Mouse (Mus musculus): ENCODE data around the gene Syvn1. TPM values are rescaled to one million over a fixed set of nuclear protein-coding genes. Genes with fewer than 3 reads are reported as not detected.

Syvn1 gene
- polyA plus RNA-seq (2014; fragmentation: Nextera tagmentation; extraction: Ambion mirVana) = 23.5 and 32.8 TPM in 2 replicates

- H3K4me1 ChIP-seq (ENCODE audit: control insufficient read depth, insufficient read depth, low read length) = peaks cover 12% of the 10 kb centered on the region
- under 1% methylated on average over 65 of the region's 65 CpGs for whole genome bisulfite sequencing
- peak within 1 kb of the TSS; percentile 95 for H3K4me3 ChIP-seq (ENCODE audit: low read length)
- H3K36me3 ChIP-seq (ENCODE audit: control insufficient read depth, insufficient read depth, low read length) = peaks cover 37% of the 10 kb centered on the region
- peak within 1 kb of the TSS; percentile 89 for H3K9ac ChIP-seq (ENCODE audit: low read depth, low read length)
- no peaks in the 10 kb centered on the region for H3K27me3 ChIP-seq (ENCODE audit: control insufficient read depth, insufficient read depth, low read length)
- no peaks in the 10 kb centered on the region for H3K9me3 ChIP-seq (ENCODE audit: control insufficient read depth, low read length)
- peak within 1 kb of the TSS; percentile 93 for H3K4me2 ChIP-seq (replicated peaks; ENCODE audit: low read depth, low read length)
- peak within 1 kb of the TSS; percentile 99 for H3K27ac ChIP-seq (ENCODE audit: low read depth, low read length)
- peak; percentile 85 for ATAC-seq (ENCODE audit: low FRiP score, low TSS enrichment)
Measured at GRCm38 (mm10) chr19:6046294-6047153, at the start of gene Syvn1. TSS of gene Syvn1 (plus strand) at chr19:6046576.

GRCm38 (mm10) chr19:5998180-5998579 lies 48.2 kb upstream of the Syvn1 start:
- H3K9me3 ChIP-seq (ENCODE audit: control insufficient read depth, low read length) = no peaks in the 10 kb centered on the region
- no peaks in the 10 kb centered on the region for H3K36me3 ChIP-seq (ENCODE audit: control insufficient read depth, insufficient read depth, low read length)
- H3K27me3 ChIP-seq (ENCODE audit: control insufficient read depth, insufficient read depth, low read length) = no peaks in the 10 kb centered on the region
- WGBS = 78% methylated on average over 3 of the region's 3 CpGs
- no peak for ATAC-seq (ENCODE audit: low FRiP score, low TSS enrichment)
- no peak overlapping the region for H3K4me3 ChIP-seq (ENCODE audit: low read length)
- H3K27ac ChIP-seq (ENCODE audit: low read depth, low read length) = no peak overlapping the region
- no peaks in the 10 kb centered on the region for H3K4me1 ChIP-seq (ENCODE audit: control insufficient read depth, insufficient read depth, low read length)
- no peak overlapping the region for H3K4me2 ChIP-seq (replicated peaks; ENCODE audit: low read depth, low read length)
- no peak overlapping the region for H3K9ac ChIP-seq (ENCODE audit: low read depth, low read length)

GRCm38 (mm10) chr19:5999969-6000368 lies 46.4 kb upstream of the Syvn1 start:
- no peak for ATAC-seq (ENCODE audit: low FRiP score, low TSS enrichment)
- WGBS = 77% methylated on average over 5 of the region's 5 CpGs

GRCm38 (mm10) chr19:6005541-6005940 lies 40.8 kb upstream of the Syvn1 start:
- no peaks in the 10 kb centered on the region for H3K36me3 ChIP-seq (ENCODE audit: control insufficient read depth, insufficient read depth, low read length)
- H3K27ac ChIP-seq (ENCODE audit: low read depth, low read length) = no peak overlapping the region
- H3K27me3 ChIP-seq (ENCODE audit: control insufficient read depth, insufficient read depth, low read length) = no peaks in the 10 kb centered on the region
- H3K9ac ChIP-seq (ENCODE audit: low read depth, low read length) = no peak overlapping the region
- 65% methylated on average over 11 of the region's 11 CpGs for WGBS
- H3K4me2 ChIP-seq (replicated peaks; ENCODE audit: low read depth, low read length) = no peak overlapping the region
- ATAC-seq (ENCODE audit: low FRiP score, low TSS enrichment) = no peak
- H3K4me3 ChIP-seq (ENCODE audit: low read length) = no peak overlapping the region
- H3K9me3 ChIP-seq (ENCODE audit: control insufficient read depth, low read length) = no peaks in the 10 kb centered on the region
- no peaks in the 10 kb centered on the region for H3K4me1 ChIP-seq (ENCODE audit: control insufficient read depth, insufficient read depth, low read length)

More at GRCm38 (mm10) chr19:5999969-6000368, 46.4 kb upstream of the Syvn1 start:
- H3K9me3 ChIP-seq (ENCODE audit: control insufficient read depth, low read length) = no peaks in the 10 kb centered on the region
- no peak overlapping the region for H3K9ac ChIP-seq (ENCODE audit: low read depth, low read length)
- H3K4me2 ChIP-seq (replicated peaks; ENCODE audit: low read depth, low read length) = no peak overlapping the region
- no peaks in the 10 kb centered on the region for H3K36me3 ChIP-seq (ENCODE audit: control insufficient read depth, insufficient read depth, low read length)
- H3K4me1 ChIP-seq (ENCODE audit: control insufficient read depth, insufficient read depth, low read length) = no peaks in the 10 kb centered on the region
- H3K27me3 ChIP-seq (ENCODE audit: control insufficient read depth, insufficient read depth, low read length) = no peaks in the 10 kb centered on the region
- H3K27ac ChIP-seq (ENCODE audit: low read depth, low read length) = no peak overlapping the region
- H3K4me3 ChIP-seq (ENCODE audit: low read length) = no peak overlapping the region

- H3K27me3 ChIP-seq (ENCODE audit: control insufficient read depth, insufficient read depth, low read length) = no peaks in the 10 kb centered on the region
- H3K4me1 ChIP-seq (ENCODE audit: control insufficient read depth, insufficient read depth, low read length) = no peaks in the 10 kb centered on the region
- WGBS = 37% methylated on average over 13 of the region's 13 CpGs
- no peak overlapping the region for H3K9ac ChIP-seq (ENCODE audit: low read depth, low read length)
- no peak for ATAC-seq (ENCODE audit: low FRiP score, low TSS enrichment)
- H3K4me3 ChIP-seq (ENCODE audit: low read length) = no peak overlapping the region
- H3K4me2 ChIP-seq (replicated peaks; ENCODE audit: low read depth, low read length) = no peak overlapping the region
- no peak overlapping the region for H3K27ac ChIP-seq (ENCODE audit: low read depth, low read length)
- no peaks in the 10 kb centered on the region for H3K9me3 ChIP-seq (ENCODE audit: control insufficient read depth, low read length)
- no peaks in the 10 kb centered on the region for H3K36me3 ChIP-seq (ENCODE audit: control insufficient read depth, insufficient read depth, low read length)
Measured at GRCm38 (mm10) chr19:6007013-6007412, 39.4 kb upstream of the Syvn1 start.

- H3K9me3 ChIP-seq (ENCODE audit: control insufficient read depth, low read length) = no peaks in the 10 kb centered on the region
- no peak overlapping the region for H3K4me3 ChIP-seq (ENCODE audit: low read length)
- no peak for ATAC-seq (ENCODE audit: low FRiP score, low TSS enrichment)
- H3K9ac ChIP-seq (ENCODE audit: low read depth, low read length) = no peak overlapping the region
- no peaks in the 10 kb centered on the region for H3K27me3 ChIP-seq (ENCODE audit: control insufficient read depth, insufficient read depth, low read length)
- H3K4me2 ChIP-seq (replicated peaks; ENCODE audit: low read depth, low read length) = no peak overlapping the region
- WGBS = 80% methylated on average over 8 of the region's 8 CpGs
- no peaks in the 10 kb centered on the region for H3K4me1 ChIP-seq (ENCODE audit: control insufficient read depth, insufficient read depth, low read length)
- no peaks in the 10 kb centered on the region for H3K36me3 ChIP-seq (ENCODE audit: control insufficient read depth, insufficient read depth, low read length)
- no peak overlapping the region for H3K27ac ChIP-seq (ENCODE audit: low read depth, low read length)
Measured at GRCm38 (mm10) chr19:6009137-6009536, 37.2 kb upstream of the Syvn1 start.

GRCm38 (mm10) chr19:6013691-6014090 lies 32.7 kb upstream of the Syvn1 start:
- H3K9me3 ChIP-seq (ENCODE audit: control insufficient read depth, low read length) = no peaks in the 10 kb centered on the region
- no peaks in the 10 kb centered on the region for H3K27me3 ChIP-seq (ENCODE audit: control insufficient read depth, insufficient read depth, low read length)
- H3K27ac ChIP-seq (ENCODE audit: low read depth, low read length) = no peak overlapping the region
- H3K9ac ChIP-seq (ENCODE audit: low read depth, low read length) = no peak overlapping the region
- ATAC-seq (ENCODE audit: low FRiP score, low TSS enrichment) = no peak
- peaks cover 9% of the 10 kb centered on the region; the same call in 1 of the 2 replicates for H3K4me1 ChIP-seq (ENCODE audit: control insufficient read depth, insufficient read depth, low read length)
- H3K4me2 ChIP-seq (replicated peaks; ENCODE audit: low read depth, low read length) = no peak overlapping the region
- no peaks in the 10 kb centered on the region for H3K36me3 ChIP-seq (ENCODE audit: control insufficient read depth, insufficient read depth, low read length)
- H3K4me3 ChIP-seq (ENCODE audit: low read length) = no peak overlapping the region
- 93% methylated on average over 10 of the region's 10 CpGs for WGBS

GRCm38 (mm10) chr19:6014991-6015510 lies 31.3 kb upstream of the Syvn1 start:
- WGBS = under 1% methylated on average over 17 of the region's 18 CpGs
- ATAC-seq (ENCODE audit: low FRiP score, low TSS enrichment) = peak; percentile 83

More at GRCm38 (mm10) chr19:6014991-6015510, 31.3 kb upstream of the Syvn1 start:
- H3K36me3 ChIP-seq (ENCODE audit: control insufficient read depth, insufficient read depth, low read length) = no peaks in the 10 kb centered on the region
- peak overlapping the region; percentile 42 for H3K4me3 ChIP-seq (ENCODE audit: low read length)
- peaks cover 9% of the 10 kb centered on the region; the same call in 1 of the 2 replicates for H3K4me1 ChIP-seq (ENCODE audit: control insufficient read depth, insufficient read depth, low read length)
- no peaks in the 10 kb centered on the region for H3K27me3 ChIP-seq (ENCODE audit: control insufficient read depth, insufficient read depth, low read length)
- H3K9ac ChIP-seq (ENCODE audit: low read depth, low read length) = peak overlapping the region; percentile 48
- H3K9me3 ChIP-seq (ENCODE audit: control insufficient read depth, low read length) = no peaks in the 10 kb centered on the region
- H3K4me2 ChIP-seq (replicated peaks; ENCODE audit: low read depth, low read length) = peak overlapping the region; percentile 71
- H3K27ac ChIP-seq (ENCODE audit: low read depth, low read length) = 0 out of 2 replicates have a peak overlapping the region, but pooled peaks have one; percentile 4
